Mouse (Mus musculus) heart, adult 2 months (tissue): ENCODE data around the gene Slc51b.

Source experiments
- CTCF ChIP-seq: fragments of 200-600 bp; IDR thresholded peaks from 2 replicates; pipeline ENCODE4 v1.8.1; 2022; ENCODE audit warnings: antibody characterized with exemption, mild to moderate bottlenecking, moderate library complexity
- EP300 ChIP-seq: fragments of 200-500 bp; IDR thresholded peaks from 2 replicates; pipeline ENCODE4 v1.6.1; 2011; ENCODE audit warnings: low read depth, low read length, control low read depth; ENCODE audit not compliant: insufficient read depth
- POLR2A ChIP-seq: fragments of 200-500 bp; IDR thresholded peaks from 2 replicates; pipeline ENCODE4 v1.6.1; 2011; ENCODE audit warnings: mild to moderate bottlenecking, low read depth, low read length, control low read depth; ENCODE audit not compliant: insufficient read depth

DNA sequence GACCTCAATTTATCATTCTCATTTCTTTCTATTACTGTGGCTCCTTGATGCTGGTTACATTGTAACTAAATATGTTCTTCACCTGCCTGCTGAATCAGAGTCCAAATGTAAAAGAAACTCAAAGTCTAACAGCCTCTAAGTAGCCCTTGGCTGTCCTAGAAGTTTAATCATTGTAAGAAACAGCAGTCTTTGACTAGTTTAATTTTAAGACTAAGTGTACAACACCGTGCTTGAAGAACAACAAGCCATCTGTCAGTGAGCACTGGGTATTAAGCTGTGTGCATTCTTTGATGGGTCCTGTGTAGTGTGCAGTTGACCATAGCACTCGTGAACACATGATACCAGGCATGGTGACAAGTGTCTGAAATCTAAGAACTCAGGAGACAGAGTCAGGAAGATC lies 4.8 kb upstream of the Slc51b start:
- TF ChIP-seq CTCF = no peak
- no peak for TF ChIP-seq POLR2A
- no peak for TF ChIP-seq EP300
